Mouse (Mus musculus) CH12.LX (cell line): ENCODE results near the gene Cilp2. TPM values are rescaled to one million over a fixed set of nuclear protein-coding genes. Genes with fewer than 3 reads are reported as not detected.

ENCODE experiments used
- DNase-seq: peaks from one replicate; pipeline ENCODE4 v3.0.0-alpha.2; 2013; ENCODE audit errors: extremely low read depth
- H3K27ac ChIP-seq: 2 replicates; pipeline ENCODE4 v1.5.1; 2012; ENCODE audit warnings: low read depth, mild to moderate bottlenecking, control low read depth, moderate library complexity; ENCODE audit not compliant: insufficient read depth
- H3K27me3 ChIP-seq: replicated peaks from 2 replicates; pipeline ENCODE3; 2012; ENCODE audit warnings: inconsistent platforms
- H3K36me3 ChIP-seq, 2 experiments: replicated peaks in 1 of 2; 2 replicates each; pipeline versions ENCODE3 to v1.6.1; 2012; ENCODE audit warnings: inconsistent platforms in 1 of 2, low read length in 1 of 2, mild to moderate bottlenecking in 1 of 2, mixed read lengths in 1 of 2, moderate library complexity in 1 of 2; ENCODE audit not compliant: control insufficient read depth in 1 of 2, insufficient read depth in 1 of 2
- H3K4me1 ChIP-seq, 2 experiments: 2 replicates each; pipeline ENCODE4 v1.6.1; 2012; ENCODE audit warnings: inconsistent platforms in 1 of 2, moderate library complexity in 1 of 2; ENCODE audit not compliant: insufficient read depth in 2 of 2, control insufficient read depth in 1 of 2
- H3K4me2 ChIP-seq: 2 replicates; pipeline ENCODE4 v1.6.1; 2012; ENCODE audit warnings: low read depth, mild to moderate bottlenecking, control low read depth; ENCODE audit not compliant: poor library complexity, insufficient read depth, severe bottlenecking
- H3K4me3 ChIP-seq, 3 experiments: fragments of 150-350 bp in 1 of 3; sonication (generic) in 1 of 3; replicated peaks in 1 of 3; 2 replicates each; pipeline versions ENCODE3 to v1.5.1; 2011 to 2012; ENCODE audit warnings: low read depth in 2 of 3, low read length in 2 of 3, mild to moderate bottlenecking in 2 of 3, moderate library complexity in 2 of 3, control low read depth in 1 of 3, improper control_type of control experiment in 1 of 3, inconsistent platforms in 1 of 3, mixed read lengths in 1 of 3; ENCODE audit not compliant: poor library complexity in 1 of 3
- H3K79me2 ChIP-seq: replicated peaks from 2 replicates; pipeline ENCODE4 v1.6.1; 2012; ENCODE audit warnings: mild to moderate bottlenecking, moderate library complexity; ENCODE audit not compliant: control insufficient read depth, poor library complexity, insufficient read depth, severe bottlenecking; ENCODE audit errors: extremely low read depth
- H3K9ac ChIP-seq: 2 replicates; pipeline ENCODE4 v1.6.1; 2012; ENCODE audit warnings: low read depth, mild to moderate bottlenecking, control low read depth, moderate library complexity; ENCODE audit not compliant: insufficient read depth
- H3K9me3 ChIP-seq: replicated peaks from 2 replicates; pipeline ENCODE3; 2012; ENCODE audit warnings: low read length, inconsistent platforms, mixed read lengths
- CHD2 ChIP-seq: IDR thresholded peaks from 2 replicates; pipeline ENCODE4 v1.6.1; 2011; ENCODE audit warnings: low read length, improper control_type of control experiment
- E2F4 ChIP-seq: IDR thresholded peaks from 2 replicates; pipeline ENCODE4 v1.6.1; 2011; ENCODE audit warnings: low read depth, low read length, improper control_type of control experiment; ENCODE audit not compliant: insufficient replicate concordance
- ELF1 ChIP-seq: IDR thresholded peaks from 2 replicates; pipeline ENCODE4 v1.6.1; 2014; ENCODE audit warnings: low read depth, mild to moderate bottlenecking, inconsistent platforms, low read length, improper control_type of control experiment
- EP300 ChIP-seq: IDR thresholded peaks from 2 replicates; pipeline ENCODE4 v1.6.1; 2011; ENCODE audit warnings: low read length, improper control_type of control experiment
- ETS1 ChIP-seq: conservative IDR thresholded peaks from 2 replicates; pipeline ENCODE4 v1.6.1; 2012; ENCODE audit warnings: low read depth, mild to moderate bottlenecking, inconsistent platforms, low read length, improper control_type of control experiment, moderate library complexity
- GABPA ChIP-seq: IDR thresholded peaks from 2 replicates; pipeline ENCODE4 v1.6.1; 2012; ENCODE audit warnings: low read depth, low read length, improper control_type of control experiment, inconsistent platforms; ENCODE audit not compliant: insufficient replicate concordance
- HCFC1 ChIP-seq: IDR thresholded peaks from 2 replicates; pipeline ENCODE4 v1.6.1; 2012; ENCODE audit warnings: low read depth, mild to moderate bottlenecking, inconsistent platforms, low read length, improper control_type of control experiment
- IRF4 ChIP-seq: IDR thresholded peaks from 2 replicates; pipeline ENCODE4 v1.6.1; 2014; ENCODE audit warnings: low read depth, mild to moderate bottlenecking, inconsistent platforms, low read length, improper control_type of control experiment
- JUN ChIP-seq: IDR thresholded peaks from 2 replicates; pipeline ENCODE4 v1.6.1; 2011; ENCODE audit warnings: low read depth, mild to moderate bottlenecking, low read length, improper control_type of control experiment, moderate library complexity; ENCODE audit not compliant: insufficient read depth
- KAT2A ChIP-seq: IDR thresholded peaks from 2 replicates; pipeline ENCODE4 v1.6.1; 2012; ENCODE audit warnings: low read length, improper control_type of control experiment, inconsistent platforms; ENCODE audit not compliant: insufficient replicate concordance
- MAZ ChIP-seq: IDR thresholded peaks from 2 replicates; pipeline ENCODE4 v1.6.1; 2012; ENCODE audit warnings: low read depth, mild to moderate bottlenecking, inconsistent platforms, low read length, improper control_type of control experiment, moderate library complexity
- MXI1 ChIP-seq: IDR thresholded peaks from 2 replicates; pipeline ENCODE4 v1.6.1; 2011; ENCODE audit warnings: mild to moderate bottlenecking, low read depth, low read length, improper control_type of control experiment
- MYC ChIP-seq: IDR thresholded peaks from 2 replicates; pipeline ENCODE4 v1.6.1; 2011; ENCODE audit warnings: low read depth, mild to moderate bottlenecking, improper control_type of control experiment, low read length
- NELFE ChIP-seq: IDR thresholded peaks from 2 replicates; pipeline ENCODE4 v1.6.1; 2011; ENCODE audit warnings: low read depth, low read length, improper control_type of control experiment
- PAX5 ChIP-seq: IDR thresholded peaks from 2 replicates; pipeline ENCODE4 v1.6.1; 2012; ENCODE audit warnings: low read length, inconsistent platforms, mixed read lengths
- POLR2A ChIP-seq: IDR thresholded peaks from 2 replicates; pipeline ENCODE4 v1.6.1; 2011; ENCODE audit warnings: low read depth, mild to moderate bottlenecking, improper control_type of control experiment, low read length
- RAD21 ChIP-seq: IDR thresholded peaks from 2 replicates; pipeline ENCODE4 v1.6.1; 2011; ENCODE audit warnings: low read depth, mild to moderate bottlenecking, low read length, improper control_type of control experiment, moderate library complexity
- RCOR1 ChIP-seq: conservative IDR thresholded peaks from 2 replicates; pipeline ENCODE4 v1.6.1; 2012; ENCODE audit warnings: low read depth, mild to moderate bottlenecking, inconsistent platforms, low read length, improper control_type of control experiment
- SMC3 ChIP-seq: IDR thresholded peaks from 2 replicates; pipeline ENCODE4 v1.6.1; 2011; ENCODE audit warnings: low read depth, low read length, improper control_type of control experiment
- TCF12 ChIP-seq: IDR thresholded peaks from 2 replicates; pipeline ENCODE4 v1.6.1; 2014; ENCODE audit warnings: low read depth, mild to moderate bottlenecking, inconsistent platforms, low read length, improper control_type of control experiment
- USF1 ChIP-seq: IDR thresholded peaks from 2 replicates; pipeline ENCODE4 v1.6.1; 2014; ENCODE audit warnings: low read depth, mild to moderate bottlenecking, inconsistent platforms, low read length, improper control_type of control experiment
- USF2 ChIP-seq: conservative IDR thresholded peaks from 2 replicates; pipeline ENCODE4 v1.6.1; 2011; ENCODE audit warnings: low read depth, low read length, improper control_type of control experiment
- ZC3H11A ChIP-seq: IDR thresholded peaks from 2 replicates; pipeline ENCODE4 v1.6.1; 2012; ENCODE audit warnings: low read depth, mild to moderate bottlenecking, inconsistent platforms, low read length, improper control_type of control experiment
- dilution Hi-C: fragments of 300-500 bp; cut with MboI; formaldehyde crosslinking; loops from 2 replicates; pipeline ENCODE4 v1.14.3; 2020; ENCODE audit warnings: low sequenced_read_pairs; ENCODE audit not compliant: extremely low pct_unique_long_range_greater_than_20kb, extremely low pct_ligation_motif_present
- in situ Hi-C: fragments of 300-500 bp; cut with MboI; formaldehyde crosslinking; loops from 3 replicates; pipeline ENCODE4 v1.14.3; 2019; ENCODE audit warnings: low sequenced_read_pairs, low pct_ligation_motif_present, low pct_unique_long_range_greater_than_20kb, mixed read lengths
- polyA plus RNA-seq: library from polyadenylated mRNA; unstranded; fragments of >175 nt; gene quantifications from 2 replicates; pipeline ENCODE4 v1.2.1, GENCODE M21; 2012; ENCODE audit warnings: low read depth; ENCODE audit not compliant: insufficient read length
- total RNA-seq, 2 experiments: library from RNA; depleted of rRNA; stranded (reverse); fragments of 300-350 nt in 1 of 2; fragments of >200 nt in 1 of 2; gene quantifications; 2 replicates each; pipeline ENCODE4 v1.2.3; 2012 to 2014

The Cilp2 gene
- total and polyA plus RNA-seq, 3 experiments: 0.04 to 0.08 TPM; not detected in 1

DNA sequence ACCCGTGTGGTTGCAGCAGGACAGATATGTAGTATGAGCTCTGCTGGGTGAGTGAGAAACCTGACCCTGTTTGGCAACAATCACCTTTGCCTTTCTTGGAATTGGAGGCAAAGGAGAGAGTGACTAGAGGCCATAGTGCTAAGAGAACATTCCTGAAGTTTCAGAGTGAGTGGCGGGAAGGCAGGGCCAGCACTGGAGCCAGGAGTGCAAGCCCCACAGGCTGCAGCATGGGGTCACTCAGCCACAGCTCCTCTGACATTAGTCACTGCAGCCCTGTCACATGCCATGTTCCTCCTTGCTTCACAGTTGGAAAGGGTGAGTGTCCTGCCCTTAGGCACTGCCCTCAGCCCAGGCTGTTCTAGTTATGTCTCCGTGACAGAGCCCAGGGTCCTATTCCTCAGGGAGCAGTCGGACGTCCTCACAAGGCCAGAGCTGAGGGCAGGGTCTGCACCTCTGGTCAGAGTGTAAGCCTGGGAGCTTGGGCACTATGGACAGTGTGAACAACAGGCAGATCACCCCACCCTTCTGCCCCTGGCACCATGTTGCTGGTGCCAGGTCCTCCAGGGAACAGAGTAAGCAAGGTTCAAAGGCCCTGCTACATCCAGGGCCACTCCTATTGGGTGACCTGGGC is 19.7 kb downstream of the Cilp2 start:
- Histone ChIP-seq H3K79me2 (no peaks in the 10 kb centered on the region), H3K27ac (no peak overlapping the region), H3K36me3 (peaks cover 0 to 9% of the 10 kb centered on the region in 2 experiments), H3K9me3 (no peaks in the 10 kb centered on the region), H3K4me1 (no peaks in the 10 kb centered on the region), H3K9ac (no peak overlapping the region), H3K4me3 (no peak overlapping the region), H3K4me2 (no peak overlapping the region), H3K27me3 (no peaks in the 10 kb centered on the region)
- no peak for DNase-seq
- dilution Hi-C loops: no loop called here
- in situ Hi-C loops: no loop called here
- TF ChIP-seq TCF12 (no peak), NELFE (no peak), MXI1 (no peak), ZC3H11A (no peak), IRF4 (no peak), EP300 (no peak), ELF1 (no peak), JUN (no peak), RAD21 (no peak), KAT2A (no peak), RCOR1 (no peak), MYC (no peak), USF2 (no peak), GABPA (no peak), POLR2A (no peak), MAZ (no peak), ETS1 (no peak), HCFC1 (no peak), CHD2 (no peak), USF1 (no peak)

DNA sequence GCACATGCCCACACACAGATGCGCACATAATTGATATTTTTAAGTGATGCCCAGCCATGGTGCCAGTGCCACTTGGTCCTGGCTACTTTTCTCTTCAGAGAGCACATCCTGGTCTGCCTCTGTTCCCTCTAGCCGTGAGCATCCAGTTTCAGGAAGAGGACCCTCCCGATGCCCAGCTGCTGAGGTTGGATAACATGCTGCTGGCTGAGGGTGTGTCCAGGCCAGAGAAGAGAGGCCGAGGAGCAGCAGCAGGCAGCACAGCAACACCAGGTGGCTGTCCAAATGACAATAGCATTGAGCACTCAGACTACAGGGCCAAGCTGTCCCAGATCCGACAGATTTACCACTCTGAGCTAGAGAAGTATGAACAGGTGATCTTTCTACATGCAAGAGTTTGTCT is 23.3 kb downstream of the Cilp2 start:
- Histone ChIP-seq H3K79me2 (no peaks in the 10 kb centered on the region), H3K36me3 (peaks cover 2 to 13% of the 10 kb centered on the region in 2 experiments), H3K4me3 (no peak overlapping the region), H3K9ac (no peak overlapping the region), H3K4me2 (no peak overlapping the region), H3K27me3 (no peaks in the 10 kb centered on the region), H3K27ac (no peak overlapping the region), H3K4me1 (peaks cover 2 to 13% of the 10 kb centered on the region in 2 experiments; a peak in 2 of 4 replicates), H3K9me3 (no peaks in the 10 kb centered on the region)
- in situ Hi-C loops: no loop called here
- no peak for DNase-seq
- TF ChIP-seq USF1 (no peak), MAZ (no peak), SMC3 (no peak), EP300 (no peak), RAD21 (no peak), HCFC1 (no peak), ZC3H11A (no peak), E2F4 (no peak), USF2 (no peak), ELF1 (no peak), PAX5 (no peak)
- dilution Hi-C loops: no loop called here
